In the genomic region with DNA sequence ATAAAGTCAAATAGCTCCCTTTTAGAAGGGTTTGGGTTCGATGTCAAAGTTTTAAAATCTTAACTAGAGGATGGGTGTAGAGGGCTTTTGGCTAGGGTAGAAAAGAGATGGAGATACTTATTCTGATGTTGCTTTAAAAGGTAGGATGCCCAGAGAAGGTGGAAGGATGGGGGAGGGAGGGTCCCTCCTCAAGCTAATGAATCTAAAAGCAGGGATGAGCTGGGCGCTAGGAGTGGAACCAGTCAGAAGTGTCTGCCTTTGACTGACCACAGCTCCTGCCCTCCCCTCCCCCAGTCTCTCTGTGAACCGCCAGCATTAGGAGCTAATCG, we compare ENCODE assay signal across 8 mouse cellular contexts.
A peak's percentile ranks its signal among the peaks of the same experiment; 100 is the strongest.
DNase-seq lines count a peak whose midpoint lies in the region; ATAC-seq and TF ChIP-seq lines count a peak whose summit lies in the region.

No protein-coding gene starts in this region.

- ATAC-seq in liver, embryonic 12.5 days: no peak
- ATAC-seq in erythroid progenitor cell, adult 5-6 weeks (replicated peaks; ENCODE audit: low FRiP score, poor library complexity, severe bottlenecking): no peak

- H3K9me3 ChIP-seq in liver, embryonic 12.5 days (replicated peaks): no peaks in the 10 kb centered on the region

- TF ChIP-seq EP300 in heart, adult 2 months (IDR thresholded peaks at IDR 0.05; ENCODE audit: insufficient read depth, low read depth, low read length): no peak

- 34% methylated on average over 4 of the region's 4 CpGs for WGBS in heart, adult 2 months
- 46% methylated on average over 4 of the region's 4 CpGs for WGBS in spleen, adult 2 months
- 25% methylated on average over 4 of the region's 4 CpGs for WGBS in liver, embryonic 12.5 days (ENCODE audit: insufficient replicate concordance)

- peaks cover 13% of the 10 kb centered on the region for H3K4me1 ChIP-seq in heart, adult 2 months (ENCODE audit: control insufficient read depth, insufficient read depth, low read length)
- peaks cover 24% of the 10 kb centered on the region; the same call in 1 of the 2 replicates for H3K4me1 ChIP-seq in spleen, adult 2 months (ENCODE audit: control insufficient read depth, insufficient read depth, insufficient read length)
- peaks cover 44% of the 10 kb centered on the region for H3K4me1 ChIP-seq in liver, embryonic 12.5 days

- no peaks in the 10 kb centered on the region for H3K79me2 ChIP-seq in heart, adult 2 months (replicated peaks; ENCODE audit: control insufficient read depth, insufficient read depth, low read length)

- intact Hi-C loops in heart, adult 2 months (cut with DNase I): no loop called here

- H3K27ac ChIP-seq in heart, adult 2 months: peak overlapping the region; percentile 17; the same call in 1 of the 2 replicates
- H3K27ac ChIP-seq in spleen, adult 2 months (ENCODE audit: insufficient read depth, low read length): peak overlapping the region; percentile 66
- peak overlapping the region; percentile 55; the same call in 1 of the 2 replicates for H3K27ac ChIP-seq in liver, embryonic 12.5 days

- no peaks in the 10 kb centered on the region for H3K27me3 ChIP-seq in heart, adult 2 months (ENCODE audit: control insufficient read depth, insufficient read depth, low read length)
- H3K27me3 ChIP-seq in spleen, adult 2 months (ENCODE audit: control insufficient read depth, insufficient read depth, low read length): no peaks in the 10 kb centered on the region
- H3K27me3 ChIP-seq in liver, embryonic 12.5 days (replicated peaks): peaks cover 43% of the 10 kb centered on the region

- H3K9ac ChIP-seq in heart, adult 2 months (ENCODE audit: low read depth, low read length): no peak overlapping the region
- peak overlapping the region; percentile 50; the same call in 1 of the 2 replicates for H3K9ac ChIP-seq in liver, embryonic 12.5 days

- no peak for TF ChIP-seq POLR2A in heart, adult 2 months (IDR thresholded peaks at IDR 0.05; ENCODE audit: insufficient read depth, low read depth, low read length)
- TF ChIP-seq POLR2A in spleen, adult 2 months (IDR thresholded peaks at IDR 0.05; ENCODE audit: low read depth, low read length): no peak

- DNase-seq in heart, adult 2 months: no peak
- DNase-seq in heart, adult 18-20 months: no peak
- no peak for DNase-seq in spleen, adult 2 months (ENCODE audit: low read depth in 1 of 2, low spot score in 2 of 2)
- DNase-seq in spleen, adult 12 weeks (ENCODE audit: low spot score): no peak
- no peak for DNase-seq in spleen, postnatal 36 days (ENCODE audit: low spot score in 2 of 2)
- no peak for DNase-seq in natural killer cell, adult 2 months (ENCODE audit: low spot score in 2 of 2)

- H3K36me3 ChIP-seq in heart, adult 2 months (ENCODE audit: control insufficient read depth, insufficient read depth, low read length): no peaks in the 10 kb centered on the region
- no peaks in the 10 kb centered on the region for H3K36me3 ChIP-seq in spleen, adult 2 months (ENCODE audit: control insufficient read depth, insufficient read depth, low read length)
- no peaks in the 10 kb centered on the region for H3K36me3 ChIP-seq in liver, embryonic 12.5 days

- peak overlapping the region; percentile 33; the same call in 1 of the 2 replicates for H3K4me3 ChIP-seq in heart, adult 2 months
- peak overlapping the region; percentile 44; the same call in 1 of the 2 replicates for H3K4me3 ChIP-seq in spleen, adult 2 months (ENCODE audit: extremely low read depth, insufficient read depth, insufficient read length)
- peak overlapping the region; percentile 38 for H3K4me3 ChIP-seq in liver, embryonic 12.5 days

- peak overlapping the region; percentile 71 for H3K4me2 ChIP-seq in liver, embryonic 12.5 days

- no peak for TF ChIP-seq CTCF in heart, adult 2 months (IDR thresholded peaks at IDR 0.05)
- TF ChIP-seq CTCF in spleen, adult 2 months (IDR thresholded peaks at IDR 0.05; ENCODE audit: extremely low read depth, insufficient read depth, insufficient read length, insufficient replicate concordance): no peak
